Mouse (Mus musculus) hindbrain, embryonic 15.5 days (tissue): Measurements from ENCODE around the gene Tmem156. TPM values are rescaled to one million over a fixed set of nuclear protein-coding genes. Genes with fewer than 3 reads are reported as not detected.

Source experiments
- ATAC-seq: fragments of 200-750 bp; cut with Nextera tagmentation; 2 replicates; pipeline ENCODE4 v1.8.0; 2017; ENCODE audit warnings: low read depth, moderate number of reproducible peaks, moderate TSS enrichment; ENCODE audit not compliant: low FRiP score
- H3K27ac ChIP-seq: fragments of 300-500 bp; sonication (generic); replicated peaks from 2 replicates; pipeline ENCODE4 v1.5.1; 2015; ENCODE audit warnings: mild to moderate bottlenecking, inconsistent platforms
- H3K27me3 ChIP-seq: fragments of 300-500 bp; sonication (generic); 2 replicates; pipeline ENCODE4 v1.6.1; 2015; ENCODE audit warnings: control low read depth, inconsistent platforms
- H3K36me3 ChIP-seq: fragments of 300-500 bp; sonication (generic); 2 replicates; pipeline ENCODE4 v1.6.1; 2015; ENCODE audit warnings: control low read depth, inconsistent platforms
- H3K4me1 ChIP-seq: fragments of 300-500 bp; sonication (generic); replicated peaks from 2 replicates; pipeline ENCODE4 v1.6.1; 2015; ENCODE audit warnings: control low read depth, inconsistent platforms
- H3K4me2 ChIP-seq: fragments of 300-500 bp; sonication (generic); 2 replicates; pipeline ENCODE4 v1.6.1; 2015; ENCODE audit warnings: moderate library complexity, mild to moderate bottlenecking, inconsistent platforms
- H3K4me3 ChIP-seq: fragments of 300-500 bp; sonication (generic); 2 replicates; pipeline ENCODE4 v1.5.1; 2015; ENCODE audit warnings: mild to moderate bottlenecking, inconsistent platforms
- H3K9ac ChIP-seq: fragments of 300-500 bp; sonication (generic); 2 replicates; pipeline ENCODE4 v1.6.1; 2015; ENCODE audit warnings: inconsistent platforms
- H3K9me3 ChIP-seq: fragments of 300-500 bp; sonication (generic); 2 replicates; pipeline ENCODE4 v1.6.1; 2016; ENCODE audit warnings: control low read depth, inconsistent platforms
- WGBS: fragments of 180-500 bp; shearing (Covaris S2); methylation state at CpG from one replicate; pipeline ENCODE4 v1.1.7; 2015; 5-methylcytosine and 5-hydroxymethylcytosine counted together
- polyA plus RNA-seq: library from polyadenylated mRNA; unstranded; fragments of >200 nt; fragmentation: Nextera tagmentation; extraction: Ambion mirVana; gene quantifications from 2 replicates; pipeline ENCODE4 v1.2.1, GENCODE M21; 2015

Gene Tmem156
- polyA plus RNA-seq, 1 experiment from 2014 or later, result not detected

GRCm38 (mm10) chr5:65094902-65095545, 3.1 kb upstream of the Tmem156 start:
- H3K36me3 ChIP-seq, result no peaks in the 10 kb centered on the region
- H3K4me3 ChIP-seq, result no peak overlapping the region
- H3K4me1 ChIP-seq, result no peaks in the 10 kb centered on the region
- no peak for ATAC-seq
- H3K4me2 ChIP-seq, result no peak overlapping the region
- H3K27ac ChIP-seq, result no peak overlapping the region
- 86% methylated on average over 7 of the region's 7 CpGs for WGBS
- no peaks in the 10 kb centered on the region for H3K9me3 ChIP-seq
- H3K27me3 ChIP-seq, result no peaks in the 10 kb centered on the region
- no peak overlapping the region for H3K9ac ChIP-seq

GRCm38 (mm10) chr5:65093769-65094168, 1.8 kb upstream of the Tmem156 start:
- H3K4me1 ChIP-seq, result no peaks in the 10 kb centered on the region

GRCm38 (mm10) chr5:65091184-65091858, 611 bp downstream of the Tmem156 start:
- Histone ChIP-seq H3K4me1 (no peaks in the 10 kb centered on the region), H3K4me2 (no peak overlapping the region), H3K36me3 (no peaks in the 10 kb centered on the region), H3K4me3 (no peak overlapping the region), H3K9me3 (no peaks in the 10 kb centered on the region), H3K27ac (no peak overlapping the region), H3K9ac (no peak overlapping the region), H3K27me3 (no peaks in the 10 kb centered on the region)
- WGBS, result 79% methylated on average over 11 of the region's 11 CpGs
- ATAC-seq, result no peak

More at GRCm38 (mm10) chr5:65093769-65094168, 1.8 kb upstream of the Tmem156 start:
- no peak overlapping the region for H3K4me2 ChIP-seq
- no peaks in the 10 kb centered on the region for H3K27me3 ChIP-seq
- H3K4me3 ChIP-seq, result no peak overlapping the region
- H3K9ac ChIP-seq, result no peak overlapping the region
- H3K36me3 ChIP-seq, result no peaks in the 10 kb centered on the region
- H3K27ac ChIP-seq, result no peak overlapping the region
- no peaks in the 10 kb centered on the region for H3K9me3 ChIP-seq
- ATAC-seq, result no peak

GRCm38 (mm10) chr5:65089707-65090106, 2.2 kb downstream of the Tmem156 start:
- 78% methylated on average over 3 of the region's 3 CpGs for WGBS
- no peak overlapping the region for H3K4me3 ChIP-seq
- H3K9me3 ChIP-seq, result no peaks in the 10 kb centered on the region
- no peak overlapping the region for H3K27ac ChIP-seq
- H3K4me1 ChIP-seq, result no peaks in the 10 kb centered on the region
- H3K27me3 ChIP-seq, result no peaks in the 10 kb centered on the region
- no peak overlapping the region for H3K9ac ChIP-seq
- no peaks in the 10 kb centered on the region for H3K36me3 ChIP-seq
- no peak for ATAC-seq
- no peak overlapping the region for H3K4me2 ChIP-seq

- Histone ChIP-seq H3K9me3 (no peaks in the 10 kb centered on the region), H3K36me3 (no peaks in the 10 kb centered on the region), H3K4me3 (no peak overlapping the region), H3K27me3 (no peaks in the 10 kb centered on the region), H3K4me1 (no peaks in the 10 kb centered on the region), H3K27ac (no peak overlapping the region), H3K9ac (no peak overlapping the region), H3K4me2 (no peak overlapping the region)
- ATAC-seq, result no peak
- WGBS, result 85% methylated on average over 6 of the region's 6 CpGs
Observed at GRCm38 (mm10) chr5:65086522-65086921, 5.4 kb downstream of the Tmem156 start.

GRCm38 (mm10) chr5:65081836-65082235, 10.1 kb downstream of the Tmem156 start:
- 86% methylated on average over 4 of the region's 4 CpGs for WGBS
- Histone ChIP-seq H3K9ac (no peak overlapping the region), H3K9me3 (no peaks in the 10 kb centered on the region), H3K4me2 (no peak overlapping the region), H3K4me1 (no peaks in the 10 kb centered on the region), H3K4me3 (no peak overlapping the region), H3K27ac (no peak overlapping the region), H3K27me3 (no peaks in the 10 kb centered on the region), H3K36me3 (no peaks in the 10 kb centered on the region)
- no peak for ATAC-seq

GRCm38 (mm10) chr5:65079881-65080280, 12.1 kb downstream of the Tmem156 start:
- H3K4me3 ChIP-seq, result no peak overlapping the region
- no peak overlapping the region for H3K27ac ChIP-seq
- no peaks in the 10 kb centered on the region for H3K36me3 ChIP-seq
- ATAC-seq, result no peak
- 69% methylated on average over 9 of the region's 9 CpGs for WGBS
- no peak overlapping the region for H3K9ac ChIP-seq
- H3K4me2 ChIP-seq, result no peak overlapping the region; the same call in 1 of the 2 replicates
- H3K9me3 ChIP-seq, result no peaks in the 10 kb centered on the region
- H3K27me3 ChIP-seq, result no peaks in the 10 kb centered on the region
- H3K4me1 ChIP-seq, result no peaks in the 10 kb centered on the region

- H3K9ac ChIP-seq, result no peak overlapping the region
- H3K36me3 ChIP-seq, result no peaks in the 10 kb centered on the region
- 94% methylated on average over 4 of the region's 4 CpGs for WGBS
- H3K27me3 ChIP-seq, result no peaks in the 10 kb centered on the region
- ATAC-seq, result no peak
- no peaks in the 10 kb centered on the region for H3K4me1 ChIP-seq
- H3K27ac ChIP-seq, result no peak overlapping the region
- no peak overlapping the region for H3K4me2 ChIP-seq
- no peaks in the 10 kb centered on the region for H3K9me3 ChIP-seq
- H3K4me3 ChIP-seq, result no peak overlapping the region
Observed at GRCm38 (mm10) chr5:65078081-65078480, 13.9 kb downstream of the Tmem156 start.

GRCm38 (mm10) chr5:65076748-65077147, 15.2 kb downstream of the Tmem156 start:
- Histone ChIP-seq H3K4me3 (no peak overlapping the region), H3K27ac (no peak overlapping the region), H3K4me1 (0 out of 2 replicates have a peak, but pooled peaks cover 2% of the 10 kb centered on the region), H3K4me2 (no peak overlapping the region), H3K9ac (no peak overlapping the region), H3K9me3 (no peaks in the 10 kb centered on the region), H3K36me3 (no peaks in the 10 kb centered on the region), H3K27me3 (no peaks in the 10 kb centered on the region)
- 70% methylated on average over 3 of the region's 3 CpGs for WGBS
- ATAC-seq, result no peak

- Histone ChIP-seq H3K36me3 (no peaks in the 10 kb centered on the region), H3K27ac (no peak overlapping the region), H3K4me3 (no peak overlapping the region), H3K9ac (no peak overlapping the region), H3K4me2 (no peak overlapping the region), H3K9me3 (no peaks in the 10 kb centered on the region), H3K4me1 (0 out of 2 replicates have a peak, but pooled peaks cover 5% of the 10 kb centered on the region), H3K27me3 (no peaks in the 10 kb centered on the region)
- ATAC-seq, result no peak
- WGBS, result 80% methylated on average over 2 of the region's 2 CpGs
Observed at GRCm38 (mm10) chr5:65076087-65076486, 15.8 kb downstream of the Tmem156 start.

GRCm38 (mm10) chr5:65074693-65075092, 17.2 kb downstream of the Tmem156 start:
- Histone ChIP-seq H3K36me3 (no peaks in the 10 kb centered on the region), H3K27me3 (no peaks in the 10 kb centered on the region), H3K4me2 (no peak overlapping the region), H3K4me1 (0 out of 2 replicates have a peak, but pooled peaks cover 5% of the 10 kb centered on the region), H3K27ac (no peak overlapping the region), H3K9ac (no peak overlapping the region), H3K9me3 (no peaks in the 10 kb centered on the region), H3K4me3 (no peak overlapping the region)
- WGBS, result 77% methylated on average over 7 of the region's 7 CpGs
- ATAC-seq, result no peak

- no peak for ATAC-seq
- Histone ChIP-seq H3K9ac (no peak overlapping the region), H3K36me3 (no peaks in the 10 kb centered on the region), H3K27me3 (no peaks in the 10 kb centered on the region), H3K9me3 (no peaks in the 10 kb centered on the region), H3K27ac (no peak overlapping the region), H3K4me3 (no peak overlapping the region), H3K4me1 (0 out of 2 replicates have a peak, but pooled peaks cover 5% of the 10 kb centered on the region), H3K4me2 (no peak overlapping the region)
- WGBS, result 78% methylated on average over 4 of the region's 4 CpGs
Observed at GRCm38 (mm10) chr5:65073247-65073646, 18.7 kb downstream of the Tmem156 start.
